Mouse (Mus musculus) midbrain, embryonic 10.5 days (tissue): ENCODE measurements around the gene Olfr916. TPM values are rescaled to one million over a fixed set of nuclear protein-coding genes. Genes with fewer than 3 reads are reported as not detected.

Experiments
- DNase-seq: peaks from one replicate; pipeline ENCODE4 v3.0.0-alpha.2; 2017; ENCODE audit warnings: low spot score
- H3K27ac ChIP-seq: fragments of 300-500 bp; sonication (generic); replicated peaks from 2 replicates; pipeline ENCODE4 v1.5.1; 2016; ENCODE audit warnings: mild to moderate bottlenecking
- H3K27me3 ChIP-seq: fragments of 300-500 bp; sonication (generic); 2 replicates; pipeline ENCODE4 v1.6.1; 2016; ENCODE audit warnings: low read depth, mild to moderate bottlenecking; ENCODE audit not compliant: poor library complexity, severe bottlenecking
- H3K36me3 ChIP-seq: fragments of 300-500 bp; sonication (generic); 2 replicates; pipeline ENCODE4 v1.6.1; 2016; ENCODE audit warnings: mild to moderate bottlenecking, moderate library complexity
- H3K4me1 ChIP-seq: fragments of 300-500 bp; sonication (generic); 2 replicates; pipeline ENCODE4 v1.6.1; 2016
- H3K4me3 ChIP-seq: fragments of 300-500 bp; sonication (generic); 2 replicates; pipeline ENCODE4 v1.5.1; 2016; ENCODE audit warnings: mild to moderate bottlenecking, moderate library complexity
- H3K9me3 ChIP-seq: fragments of 300-500 bp; sonication (generic); replicated peaks from 2 replicates; pipeline ENCODE4 v1.6.1; 2016; ENCODE audit warnings: mild to moderate bottlenecking
- WGBS: fragments of 180-500 bp; shearing (Covaris S2); methylation state at CpG from one replicate; pipeline ENCODE4 v1.1.7; 2016; 5-methylcytosine and 5-hydroxymethylcytosine counted together
- polyA plus RNA-seq: library from polyadenylated mRNA; unstranded; fragments of >200 nt; fragmentation: Nextera tagmentation; extraction: Ambion mirVana; gene quantifications from 2 replicates; pipeline ENCODE4 v1.2.1, GENCODE M21; 2016

Gene Olfr916
- not detected in 2 replicates for polyA plus RNA-seq

DNA sequence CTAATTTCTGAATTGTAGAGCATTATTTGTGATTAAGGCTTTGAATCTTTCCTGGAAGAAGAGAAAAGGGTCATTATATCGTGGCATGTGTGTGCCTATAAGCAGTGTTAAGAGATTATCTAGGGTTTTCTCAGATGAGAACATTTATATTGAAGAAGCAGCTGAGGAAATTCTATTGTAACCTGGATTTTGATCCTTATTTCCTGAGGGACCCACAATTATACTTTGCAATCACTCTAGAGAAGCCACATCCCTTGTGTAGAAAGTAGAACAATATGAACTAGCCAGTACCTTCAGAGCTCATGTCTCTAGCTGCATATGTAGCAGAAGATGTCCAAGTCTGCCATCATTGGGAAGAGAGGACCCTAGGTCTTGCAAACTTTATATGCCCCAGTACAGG is at the start of gene Olfr916:
Gene Olfr916, minus strand, starts transcription at position 101 of the 400 bp plus-strand sequence.
- no peak for DNase-seq
- WGBS = 78% methylated on average over 1 of the region's 1 CpGs

GRCm38 (mm10) chr9:38674501-38674900 is 14.8 kb upstream of the Olfr916 start, which contains the start of gene Olfr918:
Gene Olfr918, minus strand, starts transcription at chr9:38674601.
- WGBS = 83% methylated on average over 2 of the region's 2 CpGs
- Histone ChIP-seq H3K27ac (no peak within 1 kb of the TSS), H3K4me3 (no peak within 1 kb of the TSS), H3K9me3 (no peaks in the 10 kb centered on the region), H3K4me1 (no peaks in the 10 kb centered on the region), H3K27me3 (no peaks in the 10 kb centered on the region), H3K36me3 (no peaks in the 10 kb centered on the region)
- DNase-seq = no peak

More for the DNA sequence above, at the start of gene Olfr916:
- Histone ChIP-seq H3K36me3 (no peaks in the 10 kb centered on the region), H3K9me3 (no peaks in the 10 kb centered on the region), H3K4me3 (no peak within 1 kb of the TSS), H3K4me1 (no peaks in the 10 kb centered on the region), H3K27me3 (no peaks in the 10 kb centered on the region), H3K27ac (no peak within 1 kb of the TSS)

DNA sequence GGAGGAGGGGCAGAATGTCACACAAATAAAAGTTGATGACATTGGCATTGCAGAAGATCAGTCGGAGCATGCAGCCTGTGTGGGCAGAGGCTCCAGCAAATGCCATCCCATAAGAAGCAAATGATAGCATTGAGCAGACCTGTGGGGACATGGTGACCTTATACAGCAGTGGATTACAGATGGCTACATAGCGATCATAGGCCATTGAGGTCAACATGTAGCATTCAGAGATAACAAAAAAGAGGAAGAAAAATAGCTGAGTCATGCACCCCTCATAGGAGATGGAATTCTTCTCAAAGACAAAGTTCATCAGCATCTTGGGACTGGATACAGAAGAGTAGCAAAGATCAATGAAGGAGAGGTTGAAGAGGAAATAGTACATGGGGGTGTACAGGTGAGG is 13.2 kb upstream of the Olfr916 start:
- Histone ChIP-seq H3K36me3 (no peaks in the 10 kb centered on the region), H3K9me3 (no peaks in the 10 kb centered on the region), H3K4me3 (no peak overlapping the region), H3K4me1 (no peaks in the 10 kb centered on the region), H3K27ac (no peak overlapping the region), H3K27me3 (no peaks in the 10 kb centered on the region)
- 81% methylated on average over 2 of the region's 2 CpGs for WGBS
- no peak for DNase-seq

GRCm38 (mm10) chr9:38665742-38666141 is 6.1 kb upstream of the Olfr916 start, which contains the start of gene Olfr917:
Gene Olfr917, minus strand, starts transcription at chr9:38665842.
- no peak for DNase-seq
- no peak within 1 kb of the TSS for H3K27ac ChIP-seq
- no peaks in the 10 kb centered on the region for H3K9me3 ChIP-seq
- H3K4me1 ChIP-seq = no peaks in the 10 kb centered on the region
- no peaks in the 10 kb centered on the region for H3K27me3 ChIP-seq
- WGBS = 97% methylated on average over 1 of the region's 1 CpGs
- no peaks in the 10 kb centered on the region for H3K36me3 ChIP-seq
- H3K4me3 ChIP-seq = no peak within 1 kb of the TSS

GRCm38 (mm10) chr9:38632406-38632805 is 27.3 kb downstream of the Olfr916 start:
- no peaks in the 10 kb centered on the region for H3K27me3 ChIP-seq
- 84% methylated on average over 4 of the region's 4 CpGs for WGBS
- no peak overlapping the region for H3K27ac ChIP-seq
- H3K4me1 ChIP-seq = no peaks in the 10 kb centered on the region
- peaks cover 5% of the 10 kb centered on the region; the same call in 1 of the 2 replicates for H3K9me3 ChIP-seq
- H3K36me3 ChIP-seq = no peaks in the 10 kb centered on the region
- DNase-seq = no peak
- H3K4me3 ChIP-seq = no peak overlapping the region

Other genes with a start within 250 kb of the Olfr916 start
- not detected in 2 replicates for gene Olfr901, start 230.4 kb downstream of the Olfr916 start, polyA plus RNA-seq
- not detected in 2 replicates for gene Olfr902, start 212.2 kb downstream of the Olfr916 start, polyA plus RNA-seq
- gene Olfr904, start 196.7 kb downstream of the Olfr916 start, polyA plus RNA-seq = not detected in 2 replicates
- gene Olfr905, start 188.8 kb downstream of the Olfr916 start, polyA plus RNA-seq = not detected in 2 replicates
- not detected in 2 replicates for gene Olfr906, start 172.8 kb downstream of the Olfr916 start, polyA plus RNA-seq
- gene Olfr907, start 164.1 kb downstream of the Olfr916 start, polyA plus RNA-seq = not detected in 2 replicates
- not detected in 2 replicates for gene Olfr911-ps1, start 138.3 kb downstream of the Olfr916 start, polyA plus RNA-seq
- gene Olfr910, start 122.0 kb downstream of the Olfr916 start, polyA plus RNA-seq = not detected in 2 replicates
- not detected in 2 replicates for gene Olfr912, start 79.7 kb downstream of the Olfr916 start, polyA plus RNA-seq
- not detected in 2 replicates for gene Olfr913, start 67.1 kb downstream of the Olfr916 start, polyA plus RNA-seq
- gene Olfr914, start 54.8 kb downstream of the Olfr916 start, polyA plus RNA-seq = not detected in 2 replicates
- not detected in 2 replicates for gene Olfr917, start 6.0 kb upstream of the Olfr916 start, polyA plus RNA-seq
- gene Olfr918, start 14.7 kb upstream of the Olfr916 start, polyA plus RNA-seq = not detected in 2 replicates
- not detected in 2 replicates for gene Olfr919, start 43.8 kb upstream of the Olfr916 start, polyA plus RNA-seq
- 6.0 and 7.2 TPM in 2 replicates for gene Vwa5a, start 58.4 kb upstream of the Olfr916 start, polyA plus RNA-seq
- gene Olfr920, start 92.4 kb upstream of the Olfr916 start, polyA plus RNA-seq = 0.02 TPM in 1 of 2 replicates, not detected in the other
- gene Olfr921, start 113.2 kb upstream of the Olfr916 start, polyA plus RNA-seq = not detected in 2 replicates
- not detected in 2 replicates for gene Olfr922, start 154.7 kb upstream of the Olfr916 start, polyA plus RNA-seq
- gene Olfr923, start 166.7 kb upstream of the Olfr916 start, polyA plus RNA-seq = not detected in 2 replicates
- gene Olfr924, start 184.6 kb upstream of the Olfr916 start, polyA plus RNA-seq = not detected in 2 replicates
- not detected in 2 replicates for gene Olfr26, start 195.2 kb upstream of the Olfr916 start, polyA plus RNA-seq
- not detected in 2 replicates for gene Olfr926, start 217.3 kb upstream of the Olfr916 start, polyA plus RNA-seq